Mouse (Mus musculus): ENCODE measurements at regions not wholly inside any gene's neighbourhood (a gene's known extent, or its start where the extent isn't known, plus 50 kb on each side); places are given as distances from the start of the nearest gene placed in this dataset.

DNA sequence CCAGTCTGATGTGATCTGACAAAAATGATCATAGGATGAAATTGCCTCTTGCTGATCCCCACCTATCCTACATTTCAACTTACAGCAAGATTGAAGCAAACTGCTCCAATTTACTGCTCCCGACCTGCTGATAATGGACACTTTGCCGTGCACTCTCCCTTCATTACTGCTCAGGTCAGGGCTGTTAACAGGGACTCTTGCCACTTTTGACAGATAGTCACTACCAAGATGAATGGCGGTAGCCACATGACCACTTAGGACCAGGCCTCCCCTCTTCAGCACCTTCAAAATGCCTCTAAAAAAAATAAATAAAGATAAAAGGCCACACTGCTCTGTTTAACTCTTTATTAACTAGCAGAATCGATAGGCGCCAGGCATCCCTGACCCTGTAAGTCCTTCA lies 199.2 kb upstream of the Sp4 start:
- DNase-seq = no peak
- TF ChIP-seq CTCF (IDR thresholded peaks at IDR 0.05) = no peak
- H3K27ac ChIP-seq = no peak overlapping the region

DNA sequence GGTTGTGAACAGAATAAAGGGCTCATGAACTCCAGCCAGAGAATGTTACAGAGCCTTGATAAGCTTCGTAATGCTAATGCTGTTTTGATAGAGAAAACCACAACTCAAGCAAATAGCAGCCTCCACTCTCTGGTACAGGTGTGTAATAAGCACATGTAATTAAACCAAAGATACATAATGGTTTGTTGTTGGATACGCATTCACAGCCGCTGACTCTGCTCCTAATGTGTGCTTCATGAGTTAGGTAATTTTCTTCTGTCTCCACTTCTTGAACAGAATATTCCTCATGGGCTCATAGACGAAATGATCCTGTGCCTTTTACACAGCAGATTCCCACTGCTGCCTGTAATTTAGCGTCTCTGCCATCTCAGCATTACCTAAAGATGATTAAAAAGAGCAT lies 186.8 kb upstream of the Sp4 start:
- no peak for DNase-seq
- Histone ChIP-seq H3K27ac (no peak overlapping the region), H3K4me3 (no peak overlapping the region)
- TF ChIP-seq CTCF (IDR thresholded peaks at IDR 0.05) = no peak
- intact Hi-C loops (cut with DNase I) = no loop called here

More for the DNA sequence above, 199.2 kb upstream of the Sp4 start:
- no peak overlapping the region for H3K4me3 ChIP-seq
- intact Hi-C loops (cut with DNase I) = no loop called here

DNA sequence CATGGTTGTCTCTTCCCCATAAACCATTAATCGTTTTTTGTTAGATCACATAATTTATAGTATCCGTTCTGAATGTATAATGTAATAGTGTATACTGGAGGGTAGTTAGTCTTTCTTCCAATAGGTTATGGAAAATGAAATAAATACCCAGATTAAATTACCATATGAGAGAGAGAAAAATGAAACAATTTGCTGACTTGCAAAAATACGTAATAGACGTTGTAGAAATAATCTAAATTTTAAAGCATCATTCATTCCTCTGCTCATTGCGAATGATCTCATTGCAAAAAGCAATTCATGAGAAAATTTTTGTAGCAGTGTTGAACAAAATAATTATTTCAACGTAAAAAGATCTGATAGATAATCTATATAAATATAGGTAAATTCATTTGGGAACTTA lies 185.2 kb upstream of the Sp4 start:
- no peak overlapping the region for H3K27ac ChIP-seq
- DNase-seq = no peak
- no peak for TF ChIP-seq CTCF (IDR thresholded peaks at IDR 0.05)
- intact Hi-C loops (cut with DNase I) = no loop called here
- H3K4me3 ChIP-seq = no peak overlapping the region

DNA sequence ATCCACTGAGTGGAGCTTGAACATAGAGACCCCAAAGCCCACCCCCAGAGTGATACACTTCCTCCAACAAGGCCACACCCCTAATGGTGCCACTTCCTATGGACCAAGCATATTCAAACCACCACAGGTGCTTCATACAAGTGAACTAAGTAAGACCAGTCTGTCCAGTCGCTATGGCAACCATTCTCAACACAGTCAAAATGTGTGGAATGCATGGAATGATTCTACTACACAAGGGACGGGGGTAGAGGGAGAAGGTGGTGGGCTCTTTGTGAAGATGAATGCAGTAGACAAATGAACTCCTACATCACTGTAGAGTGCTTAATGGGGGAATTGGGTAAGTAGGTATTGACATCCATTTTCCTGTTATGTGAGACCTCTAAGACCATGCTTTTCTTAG lies 180.1 kb upstream of the Sp4 start:
- H3K4me3 ChIP-seq = no peak overlapping the region
- intact Hi-C loops (cut with DNase I) = no loop called here
- no peak overlapping the region for H3K27ac ChIP-seq
- no peak for DNase-seq
- TF ChIP-seq CTCF (IDR thresholded peaks at IDR 0.05) = no peak

DNA sequence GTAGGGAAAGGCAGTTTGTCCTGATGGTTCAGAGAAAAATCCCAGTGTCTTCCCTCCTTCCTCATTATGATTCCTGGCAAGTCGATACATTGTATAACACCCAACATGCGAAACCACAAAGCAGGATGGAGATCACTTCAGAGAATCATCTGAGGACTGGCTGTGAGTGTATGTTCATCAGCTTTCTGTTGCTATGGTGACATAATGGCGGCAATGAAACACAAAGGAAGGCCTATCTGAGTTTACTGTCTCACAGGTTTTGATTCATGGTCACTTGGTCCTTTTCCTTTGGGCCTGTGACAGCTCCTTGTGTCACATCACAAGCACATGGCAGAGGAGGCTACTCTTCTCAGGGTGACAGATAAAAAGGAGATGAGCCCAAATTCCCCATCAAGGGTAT lies 173.5 kb upstream of the Sp4 start:
- H3K27ac ChIP-seq = no peak overlapping the region
- H3K4me3 ChIP-seq = no peak overlapping the region
- no peak for TF ChIP-seq CTCF (IDR thresholded peaks at IDR 0.05)
- DNase-seq = no peak
- intact Hi-C loops (cut with DNase I) = no loop called here

DNA sequence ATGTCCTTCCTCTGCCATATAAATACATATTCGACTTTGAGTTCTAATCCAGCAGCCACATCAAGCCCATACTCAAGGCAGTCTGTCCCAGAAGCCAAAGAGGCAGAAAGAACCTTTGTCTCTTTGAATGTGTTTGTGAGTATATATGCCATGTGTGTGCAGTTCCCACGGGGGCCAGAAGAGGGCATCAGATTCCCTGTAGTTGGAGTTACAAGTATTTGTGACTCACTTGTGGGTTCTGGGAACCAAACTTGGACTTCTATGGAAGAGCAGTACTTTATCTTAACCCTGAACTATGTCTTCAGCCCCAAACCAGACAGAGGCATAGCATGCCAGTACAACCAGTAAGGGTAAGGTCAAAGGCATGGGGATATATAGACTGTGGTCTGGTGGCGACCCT lies 165.6 kb upstream of the Sp4 start:
- intact Hi-C loops (cut with DNase I) = no loop called here
- Histone ChIP-seq H3K4me3 (no peak overlapping the region), H3K27ac (no peak overlapping the region)
- DNase-seq = no peak
- no peak for TF ChIP-seq CTCF (IDR thresholded peaks at IDR 0.05)

DNA sequence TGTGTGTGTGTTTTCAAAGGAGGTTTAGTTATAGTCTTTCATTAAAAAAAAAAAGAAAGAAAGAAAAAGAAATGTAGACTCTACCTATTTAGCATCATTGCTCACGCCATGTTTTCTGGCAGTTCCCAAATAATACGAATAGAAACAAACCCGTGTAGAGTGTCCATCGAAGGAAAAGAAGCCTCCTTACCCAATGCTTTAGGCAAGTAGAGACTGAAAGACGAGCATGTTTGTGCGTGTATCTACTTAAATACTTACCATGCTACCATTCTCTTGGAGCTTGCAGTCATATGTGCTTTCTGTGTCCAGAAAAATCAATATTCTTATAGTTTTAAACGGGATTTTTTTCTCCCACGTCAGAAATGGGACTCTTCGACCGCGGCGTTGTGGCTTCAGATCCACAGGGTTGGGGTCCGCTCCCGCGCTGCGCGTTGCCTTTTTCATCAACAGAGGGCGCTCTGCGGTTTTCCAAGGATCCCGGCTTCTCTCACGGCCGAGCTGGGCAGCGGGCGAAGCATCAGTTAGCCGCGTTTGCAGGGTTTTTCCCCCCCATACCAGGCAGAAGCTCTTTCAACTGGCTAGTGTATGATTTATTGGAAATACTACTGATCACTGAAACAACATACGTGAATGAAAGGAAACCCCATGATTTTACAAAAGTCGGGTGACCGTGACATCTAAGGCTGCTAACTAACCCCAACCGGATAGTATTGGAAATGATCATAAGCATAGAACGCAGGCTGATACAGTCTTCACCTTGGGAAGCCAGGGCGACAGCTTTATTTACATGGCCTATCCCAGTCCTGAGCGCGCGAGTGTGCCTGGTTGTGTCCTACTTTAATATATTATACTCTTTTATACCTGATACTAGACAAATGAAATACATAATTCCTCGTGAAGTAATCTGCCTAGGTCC lies 156.5 kb upstream of the Sp4 start:
- intact Hi-C loops (cut with DNase I) = loop anchor here (5.0 to 10.0 kb wide), 2 partner anchors 397 to 465 kb away; no protein-coding TSS in a partner anchor
- TF ChIP-seq CTCF (IDR thresholded peaks at IDR 0.05) = peak; percentile 65
- no peak overlapping the region for H3K27ac ChIP-seq
- H3K4me3 ChIP-seq = no peak overlapping the region; the same call in 1 of the 2 replicates
- DNase-seq = peak; percentile 32

DNA sequence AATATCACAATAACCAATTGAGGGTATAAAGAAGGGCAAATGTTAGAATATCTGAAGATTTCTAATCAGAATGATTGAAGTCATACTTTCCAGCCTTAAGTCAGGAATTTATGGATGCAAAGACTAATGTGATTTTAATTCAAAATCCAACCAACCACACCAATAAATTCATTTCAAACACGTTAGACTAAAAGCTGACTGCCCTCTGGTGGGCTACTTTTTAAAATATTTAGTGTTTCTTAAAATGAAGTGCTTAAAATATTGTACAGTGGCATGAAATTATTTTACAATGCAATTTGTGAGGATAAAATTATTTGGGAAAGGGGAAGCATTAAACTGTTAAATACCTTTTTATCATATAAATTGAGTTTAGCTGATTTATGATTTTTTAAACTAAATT lies 154.4 kb upstream of the Sp4 start:
- intact Hi-C loops (cut with DNase I) = loop anchor here (5.0 to 10.0 kb wide), 2 partner anchors 399 to 463 kb away; no protein-coding TSS in a partner anchor
- DNase-seq = no peak
- no peak overlapping the region for H3K4me3 ChIP-seq
- peak; percentile 41; the same call in 1 of the 2 replicates for TF ChIP-seq CTCF (IDR thresholded peaks at IDR 0.05)
- no peak overlapping the region for H3K27ac ChIP-seq

DNA sequence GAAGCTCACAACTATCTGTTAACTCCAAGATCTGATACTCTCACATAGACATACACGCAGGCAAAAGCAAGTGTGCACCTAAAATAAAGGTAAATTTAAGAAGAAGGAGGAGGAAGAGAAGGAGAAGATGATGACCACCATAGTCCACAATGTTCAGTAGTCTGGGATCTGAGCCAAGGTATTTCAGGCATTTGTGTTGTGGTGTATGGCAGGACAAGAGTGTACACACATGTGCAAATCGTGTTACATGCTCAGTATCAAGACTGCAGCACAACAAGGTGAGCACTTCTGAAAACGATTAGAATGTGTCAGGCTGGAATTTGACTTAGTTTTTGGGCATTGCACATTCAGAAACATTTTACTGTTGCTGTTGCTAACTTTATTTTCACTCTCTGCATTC lies 138.4 kb upstream of the Sp4 start:
- no peak for DNase-seq
- Histone ChIP-seq H3K4me3 (no peak overlapping the region), H3K27ac (no peak overlapping the region)
- TF ChIP-seq CTCF (IDR thresholded peaks at IDR 0.05) = no peak
- intact Hi-C loops (cut with DNase I) = no loop called here

DNA sequence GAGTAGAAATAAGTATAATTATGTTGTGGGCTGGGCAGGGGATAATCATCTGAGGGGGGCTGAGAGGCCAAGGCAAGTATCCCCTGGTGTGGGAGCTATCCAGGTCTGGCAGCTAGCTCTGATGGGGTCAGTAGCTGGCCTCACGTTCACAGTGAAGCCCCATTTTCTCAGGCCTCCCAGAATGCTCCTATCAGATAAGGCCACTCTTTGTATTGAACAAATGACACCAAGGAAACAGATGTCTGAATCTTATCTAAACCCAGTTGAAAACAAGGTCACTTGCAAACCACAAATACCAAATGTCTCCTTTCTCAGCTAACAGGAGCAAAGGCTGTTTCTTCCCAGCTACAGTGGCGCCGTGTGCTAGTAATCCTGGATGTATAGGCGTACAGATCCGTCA lies 137.6 kb upstream of the Sp4 start:
- intact Hi-C loops (cut with DNase I) = no loop called here
- no peak overlapping the region for H3K4me3 ChIP-seq
- no peak overlapping the region for H3K27ac ChIP-seq
- no peak for TF ChIP-seq CTCF (IDR thresholded peaks at IDR 0.05)
- DNase-seq = no peak

DNA sequence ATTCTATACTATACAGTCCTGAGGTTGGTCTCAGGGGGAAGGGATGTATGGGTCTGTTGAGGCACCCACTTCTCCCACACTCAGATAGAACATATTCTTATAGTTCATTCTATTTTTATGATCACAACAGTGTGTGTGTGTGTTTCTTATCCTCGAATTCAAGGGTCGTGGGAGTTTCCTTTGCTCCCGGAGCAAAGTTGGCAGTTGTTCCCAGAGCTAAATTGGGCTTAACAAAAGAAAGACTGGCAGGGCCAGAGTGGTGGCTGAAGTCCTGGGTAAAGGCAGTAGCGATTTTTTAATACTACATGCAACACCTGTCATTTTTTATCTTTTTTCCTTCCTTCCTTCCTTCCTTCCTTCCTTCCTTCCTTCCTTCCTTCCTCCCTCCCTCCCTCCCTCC lies 131.5 kb upstream of the Sp4 start:
- DNase-seq = no peak
- intact Hi-C loops (cut with DNase I) = no loop called here
- Histone ChIP-seq H3K27ac (no peak overlapping the region), H3K4me3 (no peak overlapping the region)
- TF ChIP-seq CTCF (IDR thresholded peaks at IDR 0.05) = no peak

DNA sequence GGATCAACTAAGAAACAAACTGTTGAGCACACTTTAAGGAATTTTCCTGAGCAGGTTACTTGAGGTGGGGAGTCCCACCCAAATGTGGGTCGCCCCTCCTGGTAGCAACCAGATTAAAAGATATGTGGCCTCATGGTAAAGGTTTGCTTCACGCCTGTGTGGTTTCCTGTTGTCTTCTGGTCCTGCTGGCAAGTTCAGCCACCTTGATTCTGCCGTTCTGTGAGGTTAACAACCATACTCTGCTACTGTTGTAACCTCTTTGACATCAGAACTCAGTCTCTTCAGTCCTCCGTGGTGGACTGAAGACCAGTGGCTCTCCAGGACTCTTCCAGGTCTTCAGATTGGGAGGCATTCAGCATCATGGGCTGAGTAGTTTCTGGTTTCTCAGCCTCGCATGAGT lies 127.1 kb upstream of the Sp4 start:
- Histone ChIP-seq H3K4me3 (no peak overlapping the region), H3K27ac (no peak overlapping the region)
- TF ChIP-seq CTCF (IDR thresholded peaks at IDR 0.05) = no peak
- intact Hi-C loops (cut with DNase I) = no loop called here
- no peak for DNase-seq

DNA sequence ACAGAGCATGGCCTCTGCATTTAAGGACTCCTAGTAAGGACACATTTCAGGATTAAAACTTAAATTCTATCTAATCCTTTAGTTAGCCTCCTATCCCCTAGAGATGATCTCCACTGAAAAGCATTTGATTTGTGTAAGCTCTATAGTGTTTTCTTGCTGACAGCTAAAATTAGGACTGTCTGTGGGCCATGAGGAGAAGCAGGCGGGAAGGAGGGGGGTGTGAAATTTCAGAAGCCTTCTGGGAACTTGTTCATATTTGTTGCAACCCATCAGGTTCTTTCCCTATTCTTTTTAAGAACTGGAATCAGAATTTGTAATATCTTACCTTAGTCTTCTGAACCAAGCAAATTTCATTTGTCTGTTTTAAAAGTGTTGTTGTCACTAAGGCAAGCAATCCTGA lies 114.7 kb upstream of the Sp4 start:
- intact Hi-C loops (cut with DNase I) = no loop called here
- Histone ChIP-seq H3K4me3 (no peak overlapping the region), H3K27ac (no peak overlapping the region)
- TF ChIP-seq CTCF (IDR thresholded peaks at IDR 0.05) = no peak
- no peak for DNase-seq
